Mouse (Mus musculus) testis, adult 2 months (tissue): ENCODE results near the gene Asf1a. TPM values are rescaled to one million over a fixed set of nuclear protein-coding genes. Genes with fewer than 3 reads are reported as not detected.

Source experiments
- H3K27ac ChIP-seq: fragments of 200-500 bp; 2 replicates; pipeline ENCODE4 v1.5.1; 2012; ENCODE audit warnings: low read depth, low read length; ENCODE audit not compliant: control insufficient read depth, insufficient read depth
- H3K27me3 ChIP-seq: fragments of 200-500 bp; 2 replicates; pipeline ENCODE4 v1.6.1; 2012; ENCODE audit warnings: mild to moderate bottlenecking, low read length, moderate library complexity; ENCODE audit not compliant: control insufficient read depth, insufficient read depth
- H3K36me3 ChIP-seq: fragments of 200-500 bp; 2 replicates; pipeline ENCODE4 v1.6.1; 2012; ENCODE audit warnings: mild to moderate bottlenecking, low read length; ENCODE audit not compliant: control insufficient read depth, insufficient read depth
- H3K4me1 ChIP-seq: fragments of 200-500 bp; 2 replicates; pipeline ENCODE4 v1.6.1; 2012; ENCODE audit warnings: low read length; ENCODE audit not compliant: control insufficient read depth, insufficient read depth
- H3K4me3 ChIP-seq: fragments of 200-500 bp; 2 replicates; pipeline ENCODE4 v1.5.1; 2012; ENCODE audit warnings: low read depth, mild to moderate bottlenecking, low read length, moderate library complexity, mixed read lengths; ENCODE audit not compliant: control insufficient read depth
- CTCF ChIP-seq: fragments of 200-500 bp; IDR thresholded peaks from 2 replicates; pipeline ENCODE4 v1.5.1; 2012; ENCODE audit warnings: low read depth, mild to moderate bottlenecking, inconsistent platforms, low read length, moderate library complexity; ENCODE audit not compliant: control insufficient read depth, insufficient read depth, insufficient replicate concordance
- POLR2A ChIP-seq: fragments of 200-500 bp; IDR thresholded peaks from 2 replicates; pipeline ENCODE4 v1.6.1; 2012; ENCODE audit warnings: low read depth, mild to moderate bottlenecking, inconsistent platforms, low read length, moderate library complexity; ENCODE audit not compliant: control insufficient read depth
- polyA plus RNA-seq: library from polyadenylated mRNA; depleted of rRNA; stranded (reverse); fragments of >200 nt; gene quantifications from 2 replicates; pipeline ENCODE4 v1.2.3, GENCODE M21; 2012; rRNA removed

Asf1a gene
- 11.8 and 13.9 TPM in 2 replicates for polyA plus RNA-seq

- Histone ChIP-seq H3K36me3 (no peaks in the 10 kb centered on the region), H3K4me1 (peaks cover 3% of the 10 kb centered on the region; the same call in 1 of the 2 replicates), H3K4me3 (peak within 1 kb of the TSS; percentile 93), H3K27ac (peak within 1 kb of the TSS; percentile 94), H3K27me3 (no peaks in the 10 kb centered on the region)
- TF ChIP-seq POLR2A = peak; percentile 78
- peak; percentile 51; the same call in 1 of the 2 replicates for TF ChIP-seq CTCF
These were observed at the start of gene Asf1a for GRCm38 (mm10) chr10:53596677-53597120. Gene Asf1a, plus strand, starts transcription at chr10:53596757.

GRCm38 (mm10) chr10:53562001-53562400, 34.6 kb upstream of the Asf1a start:
- Histone ChIP-seq H3K4me3 (no peak overlapping the region), H3K27ac (no peak overlapping the region), H3K36me3 (no peaks in the 10 kb centered on the region), H3K4me1 (no peaks in the 10 kb centered on the region), H3K27me3 (no peaks in the 10 kb centered on the region)
- TF ChIP-seq CTCF (no peak), POLR2A (no peak)

- H3K27me3 ChIP-seq = no peaks in the 10 kb centered on the region
These were observed 31.0 kb upstream of the Asf1a start for GRCm38 (mm10) chr10:53565538-53565937.

GRCm38 (mm10) chr10:53568531-53568930, 28.0 kb upstream of the Asf1a start:
- Histone ChIP-seq H3K27ac (no peak overlapping the region), H3K4me1 (no peaks in the 10 kb centered on the region), H3K36me3 (no peaks in the 10 kb centered on the region), H3K27me3 (no peaks in the 10 kb centered on the region), H3K4me3 (no peak overlapping the region)
- TF ChIP-seq POLR2A (no peak), CTCF (no peak)

More at GRCm38 (mm10) chr10:53565538-53565937, 31.0 kb upstream of the Asf1a start:
- TF ChIP-seq POLR2A = no peak
- no peak for TF ChIP-seq CTCF
- Histone ChIP-seq H3K4me1 (no peaks in the 10 kb centered on the region), H3K4me3 (no peak overlapping the region), H3K36me3 (no peaks in the 10 kb centered on the region), H3K27ac (no peak overlapping the region)

GRCm38 (mm10) chr10:53580137-53580536, 16.4 kb upstream of the Asf1a start:
- TF ChIP-seq CTCF (no peak), POLR2A (no peak)

GRCm38 (mm10) chr10:53580621-53581081, 15.9 kb upstream of the Asf1a start:
- Histone ChIP-seq H3K27ac (no peak overlapping the region), H3K36me3 (no peaks in the 10 kb centered on the region), H3K27me3 (no peaks in the 10 kb centered on the region), H3K4me1 (peaks cover 10% of the 10 kb centered on the region), H3K4me3 (peak overlapping the region; percentile 47)
- TF ChIP-seq POLR2A = peak; percentile 39; the same call in 1 of the 2 replicates
- no peak for TF ChIP-seq CTCF

More at GRCm38 (mm10) chr10:53580137-53580536, 16.4 kb upstream of the Asf1a start:
- Histone ChIP-seq H3K27ac (no peak overlapping the region), H3K4me3 (peak overlapping the region; percentile 48), H3K4me1 (peaks cover 10% of the 10 kb centered on the region), H3K27me3 (no peaks in the 10 kb centered on the region), H3K36me3 (no peaks in the 10 kb centered on the region)

- peak overlapping the region; percentile 12 for H3K4me3 ChIP-seq
- no peak overlapping the region for H3K27ac ChIP-seq
- TF ChIP-seq POLR2A (no peak), CTCF (no peak)
- H3K36me3 ChIP-seq = no peaks in the 10 kb centered on the region
- no peaks in the 10 kb centered on the region for H3K27me3 ChIP-seq
- peaks cover 10% of the 10 kb centered on the region for H3K4me1 ChIP-seq
These were observed 15.5 kb upstream of the Asf1a start for GRCm38 (mm10) chr10:53581087-53581486.
